Mouse (Mus musculus) spleen, postnatal 14 days (tissue): Measurements from ENCODE around the gene Fcho1.

Source experiments
- DNase-seq, 2 experiments: peaks; one replicate each; pipeline ENCODE4 v3.0.0; 2021 to 2022; ENCODE audit warnings: low spot score in 2 of 2

Fcho1 gene

GRCm38 (mm10) chr8:71665331-71666130, 60.0 kb downstream of the Fcho1 start:
- DNase-seq: peak; percentile 47 to 58

- peak; percentile 65 to 82 for DNase-seq
These were observed 65.0 kb downstream of the Fcho1 start for GRCm38 (mm10) chr8:71660325-71661120.

DNA sequence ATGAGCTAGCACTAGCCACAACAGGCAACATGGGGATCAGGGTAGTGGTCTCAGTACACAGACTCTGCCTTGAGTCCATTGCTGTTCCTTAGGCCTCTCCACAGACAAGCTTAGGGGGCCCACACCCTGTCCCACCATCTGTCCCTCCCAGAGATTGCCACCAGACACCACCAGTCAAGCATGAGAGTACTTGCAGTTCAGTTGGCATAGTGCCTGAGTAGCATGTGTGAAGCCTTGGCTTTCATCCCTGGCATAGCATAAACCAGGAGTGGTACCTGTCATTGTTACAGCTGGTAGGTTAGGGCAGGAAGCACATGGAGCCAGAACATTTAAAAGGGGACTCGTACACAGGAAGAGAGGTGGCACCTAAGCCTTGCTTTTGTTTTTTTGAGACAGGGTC, 65.8 kb downstream of the Fcho1 start:
- no peak for DNase-seq

GRCm38 (mm10) chr8:71658515-71659049, 66.9 kb downstream of the Fcho1 start:
- DNase-seq: no peak
